Mouse (Mus musculus) gastrocnemius, adult 2 months (tissue): ENCODE results near the gene Gm3618. TPM values are rescaled to one million over a fixed set of nuclear protein-coding genes. Genes with fewer than 3 reads are reported as not detected.
A peak's percentile ranks its signal among the peaks of the same experiment; 100 is the strongest.
"Not testable (repeated sequence)": the region's sequence is repeated elsewhere in the genome, so short reads cannot be mapped to it uniquely, and the experiment has no call there.

Source experiments
- DNase-seq: peaks from one replicate; pipeline ENCODE4 v3.0.0; 2022
- H3K27ac ChIP-seq: fragments of 200-600 bp; 2 replicates; pipeline ENCODE4 v1.8.1; 2022; ENCODE audit warnings: mild to moderate bottlenecking
- H3K4me3 ChIP-seq: fragments of 200-600 bp; 2 replicates; pipeline ENCODE4 v1.8.1; 2022; ENCODE audit warnings: mild to moderate bottlenecking, moderate library complexity
- intact Hi-C: fragments of 180-260 bp; cut with DNase I; formaldehyde crosslinking; loops from one replicate; pipeline ENCODE4 v1.15.1; 2025
- long read RNA-seq, 2 experiments: library from polyadenylated mRNA; stranded (forward); transcript quantifications; one replicate each; pipeline ENCODE4 v2.0.0; 2021
- total RNA-seq, 2 experiments: library from RNA; stranded (reverse); gene quantifications; 2 replicates each; pipeline ENCODE4 v1.2.3; 2021

Gm3618 gene
- total RNA-seq, result not detected
- long read RNA-seq, experiment 1, result 0 reads
- long read RNA-seq, experiment 2, result 0 reads

GRCm38 (mm10) chr14:6343578-6343977, at the start of gene Gm3618:
Gm3618 (minus strand) TSS chr14:6343678.
- intact Hi-C loops, DNase-seq, H3K4me3 ChIP-seq, H3K27ac ChIP-seq: not testable (repeated sequence)

DNA sequence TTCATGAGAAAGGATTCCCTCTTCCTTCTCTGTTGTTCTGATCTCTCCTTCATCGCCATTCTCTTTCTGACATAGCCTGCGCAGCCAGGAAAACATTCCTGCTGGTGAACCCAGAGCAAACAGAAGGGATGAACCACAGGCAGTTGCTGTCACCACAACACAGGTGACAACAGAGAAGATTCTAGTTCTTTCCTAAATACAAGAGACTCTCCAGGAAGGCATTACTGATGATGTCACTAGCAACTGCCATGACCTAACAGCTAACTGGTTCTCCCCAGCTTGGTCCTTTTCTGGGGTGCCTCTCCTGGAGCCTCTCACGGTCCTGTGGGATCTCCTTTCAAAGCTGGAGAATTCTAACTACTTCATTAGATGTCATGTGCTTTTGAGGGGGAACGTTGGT, 46.7 kb upstream of the Gm3618 start, which contains the start of gene Gm16440:
Gm16440 (minus strand) TSS at position 101 of the 400 bp plus-strand sequence.
- DNase-seq, H3K4me3 ChIP-seq, H3K27ac ChIP-seq, intact Hi-C loops: not testable (repeated sequence)

- H3K4me3 ChIP-seq, DNase-seq, H3K27ac ChIP-seq, intact Hi-C loops: not testable (repeated sequence)
Measured at GRCm38 (mm10) chr14:6304743-6305142, 38.7 kb downstream of the Gm3618 start, which contains the start of gene Gm21103. Gm21103 (minus strand) TSS chr14:6304843.

GRCm38 (mm10) chr14:6286931-6287715, 56.4 kb downstream of the Gm3618 start, which contains the start of gene Gm3411:
Gm3411 (minus strand) TSS chr14:6287250.
- peak; percentile 51 for DNase-seq
- intact Hi-C loops, result not testable (repeated sequence)
- peak within 1 kb of the TSS; percentile 63 for H3K4me3 ChIP-seq
- peak within 1 kb of the TSS; percentile 75 for H3K27ac ChIP-seq

Other genes with a start within 250 kb of the Gm3618 start
- under 1 TPM in 1 of 2 experiments, not detected in 1; 0.53 TPM for gene Gm8206, start 249.7 kb downstream of the Gm3618 start, total RNA-seq
- not detected for gene Gm3468, start 235.0 kb downstream of the Gm3618 start, total RNA-seq
- gene Gm3476, start 217.9 kb downstream of the Gm3618 start, total RNA-seq, result not detected
- gene Gm21560, start 124.4 kb downstream of the Gm3618 start, total RNA-seq, result under 1 TPM in 1 of 2 experiments, not detected in 1; 0.14 TPM
- gene Gm3411, start 56.4 kb downstream of the Gm3618 start, total RNA-seq, result not detected
- not detected for gene Gm21103, start 38.8 kb downstream of the Gm3618 start, total RNA-seq
- gene Gm16440, start 46.6 kb upstream of the Gm3618 start, total RNA-seq, result not detected
- gene Gm3591, start 68.8 kb upstream of the Gm3618 start, total RNA-seq, result under 1 TPM in 1 of 2 experiments, not detected in 1; 0.42 TPM
- not detected for gene Gm3594, start 100.9 kb upstream of the Gm3618 start, total RNA-seq
- not detected for gene Gm8356, start 193.6 kb upstream of the Gm3618 start, total RNA-seq
- under 1 TPM in 1 of 2 experiments, not detected in 1; 0.14 TPM for gene Gm3629, start 246.9 kb upstream of the Gm3618 start, total RNA-seq